Mouse (Mus musculus) midbrain, embryonic 14.5 days (tissue): Measurements from ENCODE around the gene Dohh. TPM values are rescaled to one million over a fixed set of nuclear protein-coding genes. Genes with fewer than 3 reads are reported as not detected.
A peak's percentile ranks its signal among the peaks of the same experiment; 100 is the strongest.

Experiments used
- ATAC-seq: fragments of 200-750 bp; cut with Nextera tagmentation; 2 replicates; pipeline ENCODE4 v1.8.0; 2017; ENCODE audit warnings: moderate number of reproducible peaks, moderate library complexity; ENCODE audit not compliant: low FRiP score, low TSS enrichment
- DNase-seq: peaks from one replicate; pipeline ENCODE4 v3.0.0-alpha.2; 2015
- H3K27ac ChIP-seq: fragments of 300-500 bp; sonication (generic); replicated peaks from 2 replicates; pipeline ENCODE4 v1.5.1; 2014; ENCODE audit warnings: mild to moderate bottlenecking, low read depth, low read length, moderate library complexity
- H3K27me3 ChIP-seq: fragments of 300-500 bp; sonication (generic); 2 replicates; pipeline ENCODE4 v1.6.1; 2014; ENCODE audit warnings: low read length, control low read depth, mixed read lengths; ENCODE audit not compliant: control insufficient read depth, insufficient read depth
- H3K36me3 ChIP-seq: fragments of 300-500 bp; sonication (generic); 2 replicates; pipeline ENCODE4 v1.6.1; 2014; ENCODE audit warnings: low read length, control low read depth; ENCODE audit not compliant: control insufficient read depth, insufficient read depth
- H3K4me1 ChIP-seq: fragments of 300-500 bp; sonication (generic); 2 replicates; pipeline ENCODE4 v1.6.1; 2014; ENCODE audit warnings: mild to moderate bottlenecking, antibody characterized with exemption, low read length, control low read depth; ENCODE audit not compliant: control insufficient read depth, insufficient read depth
- H3K4me2 ChIP-seq: fragments of 300-500 bp; sonication (generic); 2 replicates; pipeline ENCODE4 v1.6.1; 2014; ENCODE audit warnings: mild to moderate bottlenecking, low read length, moderate library complexity
- H3K4me3 ChIP-seq: fragments of 300-500 bp; sonication (generic); replicated peaks from 2 replicates; pipeline ENCODE4 v1.5.1; 2014; ENCODE audit warnings: low read depth, low read length
- H3K9ac ChIP-seq: fragments of 300-500 bp; sonication (generic); replicated peaks from 2 replicates; pipeline ENCODE4 v1.6.1; 2014; ENCODE audit warnings: mild to moderate bottlenecking, low read length, moderate library complexity
- H3K9me3 ChIP-seq: fragments of 300-500 bp; sonication (generic); 2 replicates; pipeline ENCODE4 v1.6.1; 2016; ENCODE audit warnings: low read length, control low read depth, mixed read lengths; ENCODE audit not compliant: control insufficient read depth
- WGBS: fragments of 180-500 bp; shearing (Covaris S2); extraction: QIAGEN DNeasy Blood & Tissue Kit; methylation state at CpG from one replicate; pipeline ENCODE4 v1.1.7; 2014; 5-methylcytosine and 5-hydroxymethylcytosine counted together
- polyA plus RNA-seq: library from polyadenylated mRNA; unstranded; fragments of >200 nt; fragmentation: Nextera tagmentation; extraction: Ambion mirVana; gene quantifications from 2 replicates; pipeline ENCODE4 v1.2.1, GENCODE M21; 2014

Dohh gene
- 59.5 and 79.6 TPM in 2 replicates for polyA plus RNA-seq

DNA sequence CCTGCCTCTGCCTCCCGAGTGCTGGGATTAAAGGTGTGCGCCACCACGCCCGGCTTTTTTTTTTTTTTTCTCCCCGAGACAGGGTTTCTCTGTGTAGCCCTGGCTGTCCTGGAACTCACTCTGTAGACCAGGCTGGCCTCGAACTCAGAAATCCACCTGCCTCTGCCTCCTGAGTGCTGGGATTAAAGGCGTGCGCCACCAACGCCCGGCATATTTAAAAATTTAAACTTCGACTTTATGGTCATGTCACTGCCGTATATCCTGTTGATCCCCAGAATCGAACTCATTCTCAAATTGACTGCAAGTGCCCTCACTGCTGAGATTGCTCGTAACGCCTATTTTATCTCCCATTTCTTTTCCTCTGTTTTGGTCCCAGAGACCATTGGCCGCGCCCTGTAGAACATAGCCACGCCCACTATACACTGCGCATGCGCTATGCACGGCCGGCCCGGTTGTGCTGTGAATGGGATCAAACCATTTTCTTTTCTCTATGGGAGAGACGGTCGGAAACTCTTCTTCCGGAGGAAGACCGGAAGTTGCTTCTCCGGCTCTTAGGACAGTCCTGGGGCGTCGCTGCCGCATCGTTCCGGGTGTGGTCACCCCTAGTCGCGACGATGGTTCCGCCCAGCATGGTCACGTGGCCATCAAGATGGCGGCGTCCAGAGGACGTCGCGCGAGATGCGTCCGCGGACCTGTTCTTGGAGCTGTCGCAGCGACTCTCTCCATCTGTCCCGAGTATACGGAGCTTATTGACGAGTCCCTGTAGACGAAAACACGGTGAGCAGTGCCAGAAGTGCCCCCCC lies at the start of gene Dohh, which contains the start of gene Gm48551:
Gene Dohh, plus strand, starts transcription at position 627 of the 803 bp plus-strand sequence.
Gene Gm48551, plus strand, starts transcription at position 665 of the 803 bp plus-strand sequence.
- 7% methylated on average over 53 of the region's 54 CpGs for WGBS
- Histone ChIP-seq H3K4me2 (peak within 1 kb of the TSS; percentile 93), H3K27ac (peak within 1 kb of the TSS; percentile 85), H3K4me1 (peaks cover 12% of the 10 kb centered on the region), H3K9ac (peak within 1 kb of the TSS; percentile 76), H3K4me3 (peak within 1 kb of the TSS; percentile 95), H3K9me3 (no peaks in the 10 kb centered on the region), H3K27me3 (no peaks in the 10 kb centered on the region), H3K36me3 (peaks cover 31% of the 10 kb centered on the region)
- peak; percentile 94 for ATAC-seq
- DNase-seq: peak; percentile 98

GRCm38 (mm10) chr10:81335393-81336340 lies 48.6 kb upstream of the Dohh start:
- peaks cover 13% of the 10 kb centered on the region; the same call in 1 of the 2 replicates for H3K27me3 ChIP-seq
- H3K9ac ChIP-seq: no peak overlapping the region
- H3K4me2 ChIP-seq: no peak overlapping the region
- ATAC-seq: no peak
- H3K9me3 ChIP-seq: no peaks in the 10 kb centered on the region
- H3K36me3 ChIP-seq: no peaks in the 10 kb centered on the region
- no peak overlapping the region for H3K27ac ChIP-seq
- H3K4me3 ChIP-seq: no peak overlapping the region
- no peaks in the 10 kb centered on the region for H3K4me1 ChIP-seq
- 34% methylated on average over 19 of the region's 19 CpGs for WGBS
- DNase-seq: no peak

GRCm38 (mm10) chr10:81336558-81336957 lies 47.7 kb upstream of the Dohh start:
- no peak for DNase-seq
- Histone ChIP-seq H3K9ac (no peak overlapping the region), H3K4me2 (no peak overlapping the region), H3K4me3 (no peak overlapping the region), H3K4me1 (no peaks in the 10 kb centered on the region), H3K36me3 (no peaks in the 10 kb centered on the region), H3K9me3 (no peaks in the 10 kb centered on the region), H3K27ac (no peak overlapping the region), H3K27me3 (peaks cover 15% of the 10 kb centered on the region; the same call in 1 of the 2 replicates)
- no peak for ATAC-seq
- 95% methylated on average over 4 of the region's 4 CpGs for WGBS

DNA sequence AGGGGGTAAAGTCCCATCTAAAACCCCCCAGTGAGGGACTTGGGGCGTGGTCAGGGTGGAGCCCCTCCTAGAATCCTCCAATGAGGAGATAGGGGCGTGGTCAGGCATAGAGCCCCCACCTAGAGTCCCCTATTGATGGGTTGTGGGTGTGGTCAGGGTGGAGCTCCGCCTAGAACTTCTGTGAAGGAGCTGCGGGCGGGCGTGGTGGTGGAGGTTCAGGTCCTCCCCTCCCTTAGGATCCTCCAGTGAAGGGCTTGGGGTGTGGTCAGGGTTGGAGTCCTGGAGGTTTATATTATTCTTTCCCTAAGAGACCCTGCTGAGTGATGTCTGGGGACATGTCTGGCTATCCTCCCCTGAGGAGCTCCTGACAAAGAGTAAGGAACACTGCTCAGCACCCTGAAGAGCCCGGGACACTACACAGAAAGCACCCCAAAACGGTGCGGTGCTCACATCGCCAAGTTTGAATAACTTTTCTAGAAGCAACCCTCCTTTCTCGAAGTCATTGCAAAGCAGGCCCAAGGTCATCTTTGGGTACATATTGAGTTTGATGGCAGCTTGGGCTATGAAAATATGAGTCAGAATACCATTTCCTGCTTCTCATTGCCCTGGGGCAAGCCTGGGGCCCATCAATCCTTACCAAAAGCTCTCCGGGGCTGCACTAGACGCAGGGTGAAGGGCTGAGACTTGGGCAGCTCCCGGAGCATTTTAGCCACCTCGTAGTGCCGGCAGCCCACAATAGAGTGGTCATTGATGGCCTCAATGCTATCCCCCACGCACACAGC lies 43.5 kb upstream of the Dohh start:
- Histone ChIP-seq H3K27ac (no peak overlapping the region), H3K4me2 (no peak overlapping the region), H3K9ac (no peak overlapping the region), H3K4me3 (no peak overlapping the region), H3K27me3 (peaks cover 43% of the 10 kb centered on the region), H3K9me3 (no peaks in the 10 kb centered on the region), H3K36me3 (no peaks in the 10 kb centered on the region), H3K4me1 (0 out of 2 replicates have a peak, but pooled peaks cover 3% of the 10 kb centered on the region)
- 39% methylated on average over 17 of the region's 17 CpGs for WGBS
- ATAC-seq (no peak), DNase-seq (no peak)

- Histone ChIP-seq H3K27ac (no peak overlapping the region), H3K27me3 (peaks cover 46% of the 10 kb centered on the region), H3K9ac (no peak overlapping the region), H3K4me2 (no peak overlapping the region), H3K9me3 (no peaks in the 10 kb centered on the region), H3K4me3 (no peak overlapping the region), H3K4me1 (0 out of 2 replicates have a peak, but pooled peaks cover 3% of the 10 kb centered on the region), H3K36me3 (no peaks in the 10 kb centered on the region)
- 37% methylated on average over 16 of the region's 16 CpGs for WGBS
- DNase-seq (peak; percentile 78), ATAC-seq (no peak)
Observed at GRCm38 (mm10) chr10:81341333-81341949, 42.8 kb upstream of the Dohh start.

DNA sequence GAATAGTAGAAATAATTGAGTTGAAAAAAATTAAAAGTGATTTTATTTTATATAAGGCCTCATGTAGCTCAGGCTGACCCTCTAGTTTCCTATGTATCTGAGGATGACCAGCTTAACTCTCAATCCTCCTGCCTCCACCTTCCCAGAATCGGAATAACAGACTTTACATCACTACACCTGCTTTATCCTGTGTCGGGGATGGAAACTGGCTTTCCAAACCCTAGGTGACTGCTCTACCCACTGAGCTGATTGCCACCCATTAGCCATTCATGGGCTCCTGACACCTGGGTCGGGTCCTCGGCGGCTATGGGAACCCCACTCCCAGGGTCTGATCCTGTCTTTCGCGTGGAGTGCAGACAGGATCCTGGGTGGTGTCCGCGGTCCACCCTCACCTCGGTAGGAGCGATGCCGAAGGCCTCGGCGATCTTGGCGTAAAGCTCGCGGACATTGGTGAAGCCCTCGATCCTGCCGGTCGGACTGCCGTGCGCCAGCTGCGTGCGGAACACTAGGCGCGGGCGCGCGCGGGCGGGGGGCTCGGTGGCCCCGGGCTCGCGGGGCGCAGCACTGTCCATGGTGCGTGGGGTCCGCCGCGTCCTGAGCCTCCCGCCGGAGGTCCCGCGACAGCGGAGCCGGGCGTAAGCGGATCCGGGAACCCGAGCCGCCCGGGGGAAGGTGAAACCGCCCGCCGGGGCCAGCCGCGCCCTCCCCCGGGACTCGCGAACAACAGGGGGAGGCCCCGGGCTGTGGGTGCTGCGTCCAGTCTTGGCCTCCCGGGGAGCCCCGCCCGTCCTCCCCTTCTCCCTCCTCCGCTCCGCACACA lies 41.3 kb upstream of the Dohh start, which contains the start of gene Gipc3:
Gene Gipc3, minus strand, starts transcription at position 581 of the 820 bp plus-strand sequence.
- no peak for ATAC-seq
- Histone ChIP-seq H3K36me3 (no peaks in the 10 kb centered on the region), H3K9ac (peak within 1 kb of the TSS; percentile 47), H3K4me2 (peak within 1 kb of the TSS; percentile 60), H3K27me3 (peaks cover 46% of the 10 kb centered on the region), H3K27ac (no peak within 1 kb of the TSS), H3K9me3 (no peaks in the 10 kb centered on the region), H3K4me1 (0 out of 2 replicates have a peak, but pooled peaks cover 3% of the 10 kb centered on the region), H3K4me3 (peak within 1 kb of the TSS; percentile 35)
- peak; percentile 45 for DNase-seq
- WGBS: 4% methylated on average over 67 of the region's 67 CpGs

DNA sequence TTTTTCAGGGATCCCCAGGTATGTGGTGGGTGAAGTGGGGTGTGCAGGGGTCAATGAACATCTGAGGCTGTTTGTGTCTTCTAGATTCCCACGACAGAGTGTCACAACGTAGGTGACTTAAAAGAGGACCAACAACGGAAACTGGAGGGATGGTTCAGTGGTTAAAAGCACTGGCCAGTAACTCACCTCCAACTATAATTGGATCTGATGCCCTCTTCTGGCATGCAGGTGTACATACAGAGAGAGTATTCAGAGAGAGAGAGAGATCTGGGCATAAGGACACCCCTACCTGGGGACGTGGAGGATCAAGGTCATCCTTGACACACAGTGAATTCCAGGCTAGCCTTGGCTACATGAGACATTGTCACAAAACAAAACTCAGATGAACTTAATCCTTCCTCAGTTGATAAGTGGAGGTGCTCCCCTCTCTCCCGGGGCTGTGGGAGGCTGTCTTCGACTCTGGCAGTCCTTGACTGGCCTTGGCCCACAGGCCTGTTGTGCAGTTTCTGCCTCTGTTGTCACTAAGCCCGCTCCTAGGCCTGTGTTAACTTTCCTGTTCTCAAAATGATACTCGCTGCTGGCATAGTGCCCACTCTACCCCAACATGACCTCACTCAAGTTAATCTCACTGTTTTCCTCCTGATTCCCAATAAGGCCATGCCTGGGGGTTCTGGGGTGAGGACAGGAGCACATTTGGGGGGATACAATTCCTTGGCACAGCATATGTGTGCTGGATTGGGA lies 39.6 kb upstream of the Dohh start:
- WGBS: 53% methylated on average over 8 of the region's 8 CpGs

More for the DNA sequence above, 39.6 kb upstream of the Dohh start:
- H3K9me3 ChIP-seq: no peaks in the 10 kb centered on the region
- no peak overlapping the region for H3K9ac ChIP-seq
- no peak for ATAC-seq
- H3K36me3 ChIP-seq: no peaks in the 10 kb centered on the region
- no peak overlapping the region for H3K4me2 ChIP-seq
- H3K27ac ChIP-seq: no peak overlapping the region
- no peak overlapping the region for H3K4me3 ChIP-seq
- DNase-seq: no peak
- peaks cover 46% of the 10 kb centered on the region for H3K27me3 ChIP-seq
- peaks cover 9% of the 10 kb centered on the region for H3K4me1 ChIP-seq
